Mouse (Mus musculus) hindbrain, embryonic 13.5 days (tissue): ENCODE results near the gene Dnmt1. TPM values are rescaled to one million over a fixed set of nuclear protein-coding genes. Genes with fewer than 3 reads are reported as not detected.

Experiments used
- ATAC-seq: fragments of 200-750 bp; cut with Nextera tagmentation; 2 replicates; pipeline ENCODE4 v1.8.0; 2017; ENCODE audit warnings: moderate TSS enrichment; ENCODE audit not compliant: low FRiP score
- H3K27ac ChIP-seq: fragments of 300-500 bp; sonication (generic); 2 replicates; pipeline ENCODE4 v1.5.1; 2015; ENCODE audit warnings: inconsistent platforms, mild to moderate bottlenecking, moderate library complexity
- H3K27me3 ChIP-seq: fragments of 300-500 bp; sonication (generic); 2 replicates; pipeline ENCODE4 v1.6.1; 2015; ENCODE audit warnings: mild to moderate bottlenecking, inconsistent platforms
- H3K36me3 ChIP-seq: fragments of 300-500 bp; sonication (generic); 2 replicates; pipeline ENCODE4 v1.6.1; 2015; ENCODE audit warnings: mild to moderate bottlenecking, inconsistent platforms
- H3K4me1 ChIP-seq: fragments of 300-500 bp; sonication (generic); replicated peaks from 2 replicates; pipeline ENCODE4 v1.6.1; 2015; ENCODE audit warnings: inconsistent platforms
- H3K4me2 ChIP-seq: fragments of 300-500 bp; sonication (generic); 2 replicates; pipeline ENCODE4 v1.6.1; 2015; ENCODE audit warnings: inconsistent platforms, mild to moderate bottlenecking, moderate library complexity
- H3K4me3 ChIP-seq: fragments of 300-500 bp; sonication (generic); 2 replicates; pipeline ENCODE4 v1.5.1; 2015; ENCODE audit warnings: mild to moderate bottlenecking, inconsistent platforms
- H3K9ac ChIP-seq: fragments of 300-500 bp; sonication (generic); 2 replicates; pipeline ENCODE4 v1.6.1; 2015; ENCODE audit warnings: mild to moderate bottlenecking, inconsistent platforms
- H3K9me3 ChIP-seq: fragments of 300-500 bp; sonication (generic); 2 replicates; pipeline ENCODE4 v1.6.1; 2016; ENCODE audit warnings: inconsistent platforms
- WGBS: fragments of 180-500 bp; shearing (Covaris S2); methylation state at CpG from one replicate; pipeline ENCODE4 v1.1.7; 2015; 5-methylcytosine and 5-hydroxymethylcytosine counted together
- polyA plus RNA-seq: library from polyadenylated mRNA; unstranded; fragments of >200 nt; fragmentation: Nextera tagmentation; extraction: Ambion mirVana; gene quantifications from 2 replicates; pipeline ENCODE4 v1.2.1, GENCODE M21; 2015

Dnmt1 gene
- polyA plus RNA-seq, 1 experiment from 2014 or later = 65.8 TPM

DNA sequence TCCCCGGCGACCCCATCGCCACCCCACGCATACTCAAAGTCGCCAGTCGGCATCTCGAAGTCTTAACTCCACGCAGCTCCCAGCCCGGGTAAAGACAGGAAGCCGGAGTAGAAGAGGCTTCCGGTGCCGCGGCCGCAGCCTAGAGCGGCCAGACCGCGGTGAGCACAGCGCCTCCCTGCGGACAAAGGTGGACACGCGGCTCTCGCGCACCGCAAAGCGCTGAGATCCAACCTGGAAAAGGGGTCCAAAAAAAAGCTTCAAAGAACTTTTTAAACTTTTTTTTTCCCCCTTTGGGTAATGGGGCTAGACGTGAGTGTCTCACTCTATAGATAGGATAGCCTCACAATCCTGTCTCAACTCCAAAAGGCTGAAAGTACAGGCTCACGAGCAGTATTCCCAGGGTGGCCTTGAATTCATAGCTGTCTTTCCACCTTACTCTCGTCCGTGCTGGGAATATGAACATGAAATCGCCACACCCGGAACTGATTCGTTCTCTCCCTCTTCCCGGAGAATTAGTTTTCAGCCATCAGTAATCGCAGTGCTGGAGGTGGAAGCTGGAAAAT is 61.1 kb downstream of the Dnmt1 start, which contains the start of gene Eif3g:
Gene Eif3g (minus strand): TSS at position 113 of the 563 bp plus-strand sequence.
- ATAC-seq = peak; percentile 86
- Histone ChIP-seq H3K4me1 (peaks cover 28% of the 10 kb centered on the region), H3K27me3 (no peaks in the 10 kb centered on the region), H3K9me3 (no peaks in the 10 kb centered on the region), H3K27ac (peak within 1 kb of the TSS; percentile 49; the same call in 1 of the 2 replicates), H3K4me2 (peak within 1 kb of the TSS; percentile 99), H3K36me3 (peaks cover 35% of the 10 kb centered on the region), H3K4me3 (peak within 1 kb of the TSS; percentile 92), H3K9ac (peak within 1 kb of the TSS; percentile 95)
- 5% methylated on average over 33 of the region's 34 CpGs for WGBS

DNA sequence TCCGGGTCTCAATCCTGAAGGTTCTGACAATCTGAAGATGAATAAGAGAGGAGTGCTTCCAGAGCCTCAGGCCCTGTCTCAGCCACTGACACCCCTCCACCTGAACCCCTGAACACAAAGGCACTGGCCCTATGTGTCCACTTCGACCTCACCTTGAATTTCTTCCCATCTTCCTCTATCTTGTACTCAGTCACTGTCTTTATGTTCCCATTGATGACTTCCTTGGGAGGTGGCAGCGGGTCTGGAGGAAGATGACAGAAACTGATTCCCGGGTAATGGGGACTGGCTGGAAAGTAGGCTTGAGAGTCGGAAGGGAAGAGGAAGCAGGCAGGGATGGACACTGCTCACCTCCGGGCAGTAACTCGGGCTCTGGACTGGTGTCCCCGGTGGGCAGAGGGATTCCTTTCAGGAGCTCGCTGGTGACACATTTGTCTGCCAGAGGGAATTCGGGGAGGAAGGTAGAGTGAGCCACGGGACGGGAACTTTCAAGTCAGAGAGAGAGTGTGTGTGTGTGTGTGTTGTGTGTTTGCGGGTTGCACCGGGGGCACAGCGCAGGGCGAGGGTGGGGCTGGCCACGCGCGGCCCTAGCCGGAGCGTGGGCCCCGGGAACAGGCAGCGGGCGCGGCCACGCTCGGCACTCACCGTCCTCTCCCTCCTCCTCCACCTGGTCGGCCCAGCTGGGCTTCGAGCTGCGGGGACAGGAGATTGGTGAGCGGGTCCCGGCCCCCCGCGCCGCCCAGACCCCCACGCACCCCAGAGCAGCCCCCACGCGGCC is 61.8 kb downstream of the Dnmt1 start:
- Histone ChIP-seq H3K4me3 (peak overlapping the region; percentile 92), H3K36me3 (peaks cover 42% of the 10 kb centered on the region), H3K9me3 (no peaks in the 10 kb centered on the region), H3K4me1 (peaks cover 28% of the 10 kb centered on the region), H3K27ac (peak overlapping the region; percentile 49; the same call in 1 of the 2 replicates), H3K9ac (peak overlapping the region; percentile 95), H3K4me2 (peak overlapping the region; percentile 99), H3K27me3 (no peaks in the 10 kb centered on the region)
- 6% methylated on average over 34 of the region's 39 CpGs for WGBS
- peak; percentile 78 for ATAC-seq

DNA sequence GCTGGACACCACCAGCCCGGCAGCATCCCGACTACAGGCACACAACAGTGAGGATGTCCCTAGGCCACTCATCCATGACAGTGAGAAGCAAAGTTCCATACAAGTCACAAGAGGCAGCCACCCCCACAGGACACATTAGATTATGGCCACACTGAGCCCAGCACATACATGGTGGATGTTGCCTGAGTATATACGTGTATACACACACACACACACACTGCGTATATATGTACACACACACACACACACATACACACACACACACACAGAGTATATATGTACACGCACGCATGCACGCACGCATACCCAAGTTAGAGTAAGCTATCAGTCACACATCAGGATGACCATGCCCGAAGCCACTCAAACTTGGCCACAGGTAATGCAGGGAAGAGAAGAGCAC is 64.3 kb downstream of the Dnmt1 start:
- Histone ChIP-seq H3K9ac (no peak overlapping the region), H3K9me3 (no peaks in the 10 kb centered on the region), H3K4me3 (no peak overlapping the region), H3K4me2 (no peak overlapping the region), H3K4me1 (peaks cover 25% of the 10 kb centered on the region), H3K27ac (no peak overlapping the region), H3K27me3 (no peaks in the 10 kb centered on the region), H3K36me3 (peaks cover 67% of the 10 kb centered on the region)
- WGBS = 97% methylated on average over 9 of the region's 9 CpGs
- ATAC-seq = no peak

DNA sequence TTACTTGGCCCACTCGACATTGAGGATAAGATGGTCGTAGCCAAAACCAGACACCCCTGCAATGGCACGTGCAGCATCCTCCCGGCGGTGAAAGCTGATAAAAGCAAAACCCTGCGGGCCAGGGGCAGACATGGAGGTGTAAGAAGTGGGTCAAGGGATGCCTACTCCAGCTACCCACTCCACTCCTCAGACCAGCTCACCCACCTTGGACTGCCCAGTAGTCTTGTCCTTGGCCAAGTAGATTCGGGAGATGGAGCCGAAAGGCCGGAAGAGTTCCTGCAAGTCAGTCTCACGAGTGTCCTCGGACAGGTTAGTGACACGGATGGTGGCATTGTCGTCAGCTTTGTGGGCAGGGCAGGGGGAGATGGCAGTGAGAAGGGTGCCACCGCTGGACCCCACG is 65.1 kb downstream of the Dnmt1 start:
- ATAC-seq = no peak
- Histone ChIP-seq H3K4me2 (no peak overlapping the region), H3K4me1 (peaks cover 27% of the 10 kb centered on the region), H3K27me3 (no peaks in the 10 kb centered on the region), H3K4me3 (no peak overlapping the region), H3K27ac (no peak overlapping the region), H3K36me3 (peaks cover 75% of the 10 kb centered on the region), H3K9ac (no peak overlapping the region), H3K9me3 (no peaks in the 10 kb centered on the region)
- 92% methylated on average over 15 of the region's 15 CpGs for WGBS

DNA sequence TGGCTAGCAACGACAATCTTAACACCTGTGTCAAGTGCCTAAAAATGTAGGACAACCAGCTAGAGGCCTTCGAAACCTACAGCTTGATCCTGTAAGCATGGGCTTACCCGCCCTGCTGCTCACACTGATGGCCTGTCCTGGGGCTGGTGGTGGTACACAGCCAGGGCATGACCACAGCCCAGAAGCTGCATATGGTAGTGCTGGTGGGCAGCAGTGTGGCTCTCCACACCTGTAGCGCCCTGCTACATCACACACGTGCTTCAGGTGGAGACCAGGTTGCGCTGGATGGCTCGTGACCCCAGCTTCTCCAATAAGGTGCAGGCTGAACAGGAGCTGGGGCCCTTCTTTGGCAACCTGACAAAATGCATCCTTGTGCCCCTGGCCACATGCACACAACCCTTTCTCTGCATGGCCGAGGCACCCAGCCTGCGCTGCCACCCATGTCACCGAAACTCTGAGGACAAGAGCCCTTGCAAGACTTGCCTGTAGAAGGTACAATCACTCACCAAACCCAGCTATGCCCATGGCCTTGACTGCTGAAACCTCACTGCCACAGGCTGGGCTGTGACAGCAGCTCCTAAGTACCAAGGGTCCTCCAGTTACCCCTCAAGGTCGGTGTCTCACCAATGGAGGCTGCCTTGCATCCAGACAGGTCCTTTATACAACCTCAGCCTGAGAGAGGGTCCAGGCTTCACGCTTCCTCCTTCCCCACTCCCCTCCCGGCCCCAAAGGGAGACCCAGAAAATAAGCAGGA is 65.9 kb downstream of the Dnmt1 start:
- H3K9ac ChIP-seq = no peak overlapping the region
- no peak overlapping the region for H3K27ac ChIP-seq
- no peaks in the 10 kb centered on the region for H3K27me3 ChIP-seq
- H3K4me1 ChIP-seq = peaks cover 34% of the 10 kb centered on the region
- H3K4me2 ChIP-seq = no peak overlapping the region
- 93% methylated on average over 13 of the region's 13 CpGs for WGBS
- no peaks in the 10 kb centered on the region for H3K9me3 ChIP-seq
- ATAC-seq = no peak
- no peak overlapping the region for H3K4me3 ChIP-seq
- H3K36me3 ChIP-seq = peaks cover 78% of the 10 kb centered on the region

DNA sequence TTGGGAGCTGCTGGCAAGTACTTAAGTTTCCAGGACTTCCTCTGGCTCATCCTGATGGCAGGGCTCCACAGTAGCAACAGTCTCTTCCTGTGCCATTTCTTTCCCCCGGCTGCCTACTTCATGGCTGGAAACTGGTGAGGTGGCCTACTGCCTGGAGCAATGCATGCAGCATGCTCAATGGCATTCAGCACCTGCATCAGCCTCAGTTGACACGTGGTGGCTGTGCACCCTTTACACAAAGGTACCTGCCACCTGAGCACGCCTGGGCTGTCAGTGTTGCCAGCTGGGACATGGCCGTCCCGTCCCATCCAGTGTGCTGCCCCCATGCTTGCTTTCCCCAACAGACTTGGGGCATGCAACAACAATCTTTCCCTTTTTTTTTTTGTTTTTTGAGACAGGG is 66.6 kb downstream of the Dnmt1 start:
- Histone ChIP-seq H3K27ac (no peak overlapping the region), H3K4me2 (no peak overlapping the region), H3K9ac (no peak overlapping the region), H3K4me3 (no peak overlapping the region), H3K36me3 (peaks cover 78% of the 10 kb centered on the region), H3K27me3 (no peaks in the 10 kb centered on the region), H3K9me3 (no peaks in the 10 kb centered on the region), H3K4me1 (peaks cover 35% of the 10 kb centered on the region)
- no peak for ATAC-seq
- 70% methylated on average over 5 of the region's 5 CpGs for WGBS

DNA sequence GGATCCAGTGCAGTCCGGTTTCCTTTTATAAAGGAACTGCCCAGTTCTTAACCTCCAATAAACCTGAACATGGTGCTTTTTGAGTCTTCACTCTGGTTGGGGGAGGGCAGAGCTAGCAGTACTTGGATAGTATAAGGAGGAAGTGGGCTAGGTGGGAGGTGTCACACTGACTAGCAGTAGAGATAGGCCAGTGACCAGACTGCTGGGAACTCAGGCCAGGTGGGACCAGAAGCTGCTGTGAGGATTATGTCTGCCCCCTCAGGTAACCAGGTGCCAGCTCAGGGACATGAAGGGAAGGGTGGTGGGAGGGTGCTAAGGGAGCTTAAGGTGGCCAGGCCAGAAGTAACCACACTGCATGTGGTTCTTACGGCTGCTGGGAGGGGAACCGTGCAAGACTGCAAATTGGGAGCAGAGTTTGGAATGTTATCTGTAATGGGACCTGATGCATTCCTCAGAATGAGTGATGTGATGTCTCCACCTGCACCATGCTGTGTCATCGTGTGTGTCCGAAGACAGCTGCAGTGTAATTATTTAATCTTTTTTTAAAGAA is 67.5 kb downstream of the Dnmt1 start:
- WGBS = 77% methylated on average over 5 of the region's 5 CpGs
- H3K36me3 ChIP-seq = peaks cover 78% of the 10 kb centered on the region
- no peaks in the 10 kb centered on the region for H3K9me3 ChIP-seq
- ATAC-seq = no peak
- no peak overlapping the region for H3K4me3 ChIP-seq
- peaks cover 29% of the 10 kb centered on the region for H3K4me1 ChIP-seq
- H3K4me2 ChIP-seq = no peak overlapping the region
- H3K27ac ChIP-seq = no peak overlapping the region
- no peak overlapping the region for H3K9ac ChIP-seq
- no peaks in the 10 kb centered on the region for H3K27me3 ChIP-seq

DNA sequence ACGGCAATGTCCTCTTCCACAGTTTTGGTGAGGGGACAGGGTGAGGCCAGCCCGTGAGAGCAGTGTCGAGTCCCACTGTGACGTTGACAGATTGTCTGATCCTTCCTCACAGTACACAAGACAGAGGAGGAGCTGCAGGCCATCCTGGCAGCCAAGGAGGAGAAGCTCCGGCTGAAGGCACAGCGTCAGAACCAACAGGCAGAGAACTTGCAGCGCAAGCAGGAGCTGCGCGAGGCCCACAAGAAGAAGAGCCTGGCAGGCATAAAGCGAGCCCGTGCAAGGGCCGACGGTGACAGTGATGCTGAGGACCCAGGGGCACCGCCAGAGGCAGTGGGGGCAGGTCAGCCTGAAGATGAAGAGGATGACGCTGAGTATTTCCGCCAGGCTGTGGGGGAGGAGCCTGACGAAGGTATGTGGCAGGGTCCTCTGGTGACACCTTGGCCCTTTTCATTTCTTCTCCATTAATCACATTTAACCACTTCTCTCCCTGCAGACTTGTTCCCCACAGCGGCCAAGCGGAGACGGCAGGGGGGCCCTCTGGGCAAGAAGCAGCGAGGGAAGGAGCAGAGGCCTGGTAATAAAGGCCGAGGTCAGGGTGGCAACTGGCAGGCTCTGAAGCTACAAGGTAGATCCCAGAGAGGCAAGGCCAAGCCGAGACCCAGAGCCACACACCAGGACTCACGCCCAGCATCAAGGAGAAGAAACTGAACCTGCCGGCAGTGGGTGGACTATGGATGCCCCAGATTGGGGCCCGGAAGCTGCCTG is 68.2 kb downstream of the Dnmt1 start:
- Histone ChIP-seq H3K27me3 (no peaks in the 10 kb centered on the region), H3K9me3 (no peaks in the 10 kb centered on the region), H3K4me1 (peaks cover 28% of the 10 kb centered on the region), H3K4me2 (no peak overlapping the region), H3K4me3 (no peak overlapping the region), H3K36me3 (peaks cover 73% of the 10 kb centered on the region), H3K9ac (no peak overlapping the region), H3K27ac (no peak overlapping the region)
- ATAC-seq = no peak
- WGBS = 84% methylated on average over 26 of the region's 26 CpGs

DNA sequence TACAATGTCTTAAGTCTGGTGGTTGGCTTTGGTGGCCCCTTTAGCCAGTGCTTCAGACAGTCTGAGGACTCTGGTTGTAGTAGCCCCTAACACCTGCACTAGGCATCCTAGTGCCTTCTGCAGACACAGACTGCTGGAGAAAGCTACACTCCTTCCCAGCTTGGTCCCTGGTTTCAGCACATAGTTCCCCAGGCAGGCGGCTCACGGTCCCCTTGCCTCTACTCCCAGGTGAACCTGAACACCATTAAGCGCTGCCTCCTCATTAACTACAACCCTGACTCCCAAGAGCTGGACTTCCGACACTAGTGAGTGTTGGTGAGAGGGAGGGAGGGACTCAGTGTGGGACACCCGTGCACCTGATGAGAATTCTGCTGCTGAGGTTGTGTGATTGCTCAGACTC is 69.3 kb downstream of the Dnmt1 start:
- H3K4me3 ChIP-seq = no peak overlapping the region
- H3K36me3 ChIP-seq = peaks cover 62% of the 10 kb centered on the region
- ATAC-seq = no peak
- H3K9ac ChIP-seq = no peak overlapping the region
- peaks cover 21% of the 10 kb centered on the region for H3K4me1 ChIP-seq
- no peaks in the 10 kb centered on the region for H3K9me3 ChIP-seq
- no peaks in the 10 kb centered on the region for H3K27me3 ChIP-seq
- WGBS = 97% methylated on average over 5 of the region's 5 CpGs
- no peak overlapping the region for H3K4me2 ChIP-seq
- H3K27ac ChIP-seq = no peak overlapping the region

DNA sequence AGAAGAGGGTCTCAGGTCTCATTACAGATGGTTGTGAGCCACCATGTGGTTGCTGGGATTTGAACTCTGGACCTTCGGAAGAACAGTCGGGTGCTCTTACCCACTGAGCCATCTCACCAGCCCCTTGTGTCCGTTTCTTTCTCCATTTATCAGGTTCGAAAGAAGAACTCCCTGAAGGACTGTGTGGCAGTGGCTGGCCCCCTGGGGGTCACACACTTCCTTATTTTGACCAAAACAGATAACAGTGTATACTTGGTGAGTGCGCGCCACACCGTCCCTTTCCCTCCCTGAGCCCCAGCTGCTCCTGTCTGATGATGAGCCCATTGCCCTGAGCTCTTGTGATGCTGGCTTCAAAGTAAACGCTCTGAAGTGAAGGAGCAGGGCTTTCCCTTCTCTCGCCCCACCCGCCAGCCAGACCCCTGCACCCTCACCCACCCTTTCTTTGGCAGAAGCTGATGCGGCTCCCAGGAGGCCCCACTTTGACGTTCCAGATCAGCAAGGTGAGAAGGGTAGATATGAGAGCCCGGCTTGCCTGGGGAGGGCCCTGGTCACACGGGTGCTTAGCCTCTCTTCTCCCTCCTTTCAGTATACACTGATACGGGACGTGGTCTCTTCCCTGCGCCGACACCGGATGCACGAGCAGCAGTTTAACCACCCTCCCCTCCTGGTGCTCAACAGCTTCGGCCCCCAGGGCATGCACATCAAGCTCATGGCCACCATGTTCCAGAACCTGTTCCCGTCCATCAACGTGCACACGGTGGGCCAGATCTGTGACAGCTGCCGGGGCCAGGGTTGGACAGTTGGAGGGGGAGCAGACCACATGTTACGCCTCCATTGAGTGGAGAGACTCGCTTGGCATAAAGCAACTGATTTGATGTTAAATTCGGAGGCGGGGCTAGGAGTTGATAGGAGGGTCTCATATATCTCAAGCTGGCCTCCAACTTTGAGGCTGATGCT is 70.2 kb downstream of the Dnmt1 start:
- no peak overlapping the region for H3K27ac ChIP-seq
- H3K9me3 ChIP-seq = no peaks in the 10 kb centered on the region
- 87% methylated on average over 29 of the region's 29 CpGs for WGBS
- peak overlapping the region; percentile 90; the same call in 1 of the 2 replicates for H3K4me3 ChIP-seq
- no peak for ATAC-seq
- 0 out of 2 replicates have a peak overlapping the region, but pooled peaks have one; percentile 19 for H3K9ac ChIP-seq
- no peaks in the 10 kb centered on the region for H3K27me3 ChIP-seq
- H3K4me1 ChIP-seq = peaks cover 21% of the 10 kb centered on the region
- peak overlapping the region; percentile 94 for H3K4me2 ChIP-seq
- H3K36me3 ChIP-seq = peaks cover 52% of the 10 kb centered on the region

DNA sequence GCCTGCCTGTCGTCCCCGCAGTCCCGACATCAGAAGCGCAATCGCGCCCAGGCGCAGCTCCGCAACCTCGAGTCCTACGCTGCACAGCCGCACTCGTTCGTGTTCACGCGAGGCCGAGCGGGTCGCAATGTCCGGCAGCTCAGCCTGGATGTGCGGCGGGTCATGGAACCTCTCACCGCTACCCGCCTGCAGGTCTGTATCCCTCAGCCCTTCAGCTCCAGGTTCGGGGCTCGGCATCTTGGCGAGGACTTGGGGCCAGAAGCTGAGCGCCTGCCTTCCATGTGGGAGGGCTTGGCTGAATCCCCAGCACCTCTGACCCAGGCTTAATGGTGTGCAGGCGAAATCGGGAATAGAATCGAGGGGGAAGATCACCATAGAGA is 71.3 kb downstream of the Dnmt1 start:
- peak; percentile 67; the same call in 1 of the 2 replicates for ATAC-seq
- H3K36me3 ChIP-seq = peaks cover 41% of the 10 kb centered on the region
- peaks cover 21% of the 10 kb centered on the region for H3K4me1 ChIP-seq
- H3K27ac ChIP-seq = peak overlapping the region; percentile 96
- peak overlapping the region; percentile 89 for H3K9ac ChIP-seq
- peak overlapping the region; percentile 90 for H3K4me3 ChIP-seq
- WGBS = under 1% methylated on average over 30 of the region's 30 CpGs
- no peaks in the 10 kb centered on the region for H3K9me3 ChIP-seq
- no peaks in the 10 kb centered on the region for H3K27me3 ChIP-seq
- H3K4me2 ChIP-seq = peak overlapping the region; percentile 94
